Mouse (Mus musculus) heart, embryonic 14.5 days (tissue): ENCODE results near the gene Rreb1. TPM values are rescaled to one million over a fixed set of nuclear protein-coding genes. Genes with fewer than 3 reads are reported as not detected.

Experiments used
- ATAC-seq: fragments of 200-750 bp; cut with Nextera tagmentation; 2 replicates; pipeline ENCODE4 v1.8.0; 2017; ENCODE audit warnings: low read depth, moderate TSS enrichment; ENCODE audit not compliant: insufficient number of reproducible peaks, insufficient read depth, low FRiP score
- H3K27ac ChIP-seq, 2 experiments: fragments of 200-500 bp in 1 of 2; fragments of 300-500 bp in 1 of 2; sonication (generic) in 1 of 2; replicated peaks in 1 of 2; 2 replicates each; pipeline ENCODE4 v1.5.1; 2012 to 2014; ENCODE audit warnings: low read depth in 2 of 2, low read length in 2 of 2, control low read depth in 1 of 2, mild to moderate bottlenecking in 1 of 2, mixed read lengths in 1 of 2; ENCODE audit not compliant: control insufficient read depth in 1 of 2, insufficient read depth in 1 of 2
- H3K27me3 ChIP-seq: fragments of 300-500 bp; sonication (generic); 2 replicates; pipeline ENCODE4 v1.6.1; 2014; ENCODE audit warnings: mild to moderate bottlenecking, low read length, control low read depth; ENCODE audit not compliant: control insufficient read depth, insufficient read depth
- H3K36me3 ChIP-seq: fragments of 300-500 bp; sonication (generic); 2 replicates; pipeline ENCODE4 v1.6.1; 2014; ENCODE audit warnings: mild to moderate bottlenecking, control low read depth, low read length, mixed read lengths; ENCODE audit not compliant: control insufficient read depth, insufficient read depth
- H3K4me1 ChIP-seq, 2 experiments: fragments of 200-500 bp in 1 of 2; fragments of 300-500 bp in 1 of 2; sonication (generic) in 1 of 2; 2 replicates each; pipeline ENCODE4 v1.6.1; 2012 to 2014; ENCODE audit warnings: low read length in 2 of 2, control low read depth in 1 of 2, mixed read lengths in 1 of 2; ENCODE audit not compliant: control insufficient read depth in 2 of 2, insufficient read depth in 2 of 2
- H3K4me2 ChIP-seq: fragments of 300-500 bp; sonication (generic); 2 replicates; pipeline ENCODE4 v1.6.1; 2014; ENCODE audit warnings: mild to moderate bottlenecking, low read length
- H3K4me3 ChIP-seq, 2 experiments: fragments of 200-500 bp in 1 of 2; fragments of 300-500 bp in 1 of 2; sonication (generic) in 1 of 2; 2 replicates each; pipeline ENCODE4 v1.5.1; 2012 to 2014; ENCODE audit warnings: low read length in 2 of 2, mild to moderate bottlenecking in 2 of 2, control low read depth in 1 of 2, low read depth in 1 of 2, moderate library complexity in 1 of 2; ENCODE audit not compliant: control insufficient read depth in 1 of 2, insufficient read depth in 1 of 2
- H3K9ac ChIP-seq: fragments of 300-500 bp; sonication (generic); 2 replicates; pipeline ENCODE4 v1.6.1; 2014; ENCODE audit warnings: mild to moderate bottlenecking, low read length
- H3K9me3 ChIP-seq: fragments of 300-500 bp; sonication (generic); 2 replicates; pipeline ENCODE4 v1.6.1; 2016; ENCODE audit warnings: low read length, control low read depth; ENCODE audit not compliant: control insufficient read depth
- WGBS: fragments of 180-500 bp; shearing (Covaris S2); extraction: QIAGEN DNeasy Blood & Tissue Kit; methylation state at CpG from one replicate; pipeline ENCODE4 v1.1.7; 2014; 5-methylcytosine and 5-hydroxymethylcytosine counted together
- polyA plus RNA-seq: library from polyadenylated mRNA; unstranded; fragments of >200 nt; fragmentation: Nextera tagmentation; extraction: Ambion mirVana; gene quantifications from 2 replicates; pipeline ENCODE4 v1.2.1, GENCODE M21; 2014

Rreb1 gene
- polyA plus RNA-seq, 1 experiment from 2014 or later, result 17.8 TPM

DNA sequence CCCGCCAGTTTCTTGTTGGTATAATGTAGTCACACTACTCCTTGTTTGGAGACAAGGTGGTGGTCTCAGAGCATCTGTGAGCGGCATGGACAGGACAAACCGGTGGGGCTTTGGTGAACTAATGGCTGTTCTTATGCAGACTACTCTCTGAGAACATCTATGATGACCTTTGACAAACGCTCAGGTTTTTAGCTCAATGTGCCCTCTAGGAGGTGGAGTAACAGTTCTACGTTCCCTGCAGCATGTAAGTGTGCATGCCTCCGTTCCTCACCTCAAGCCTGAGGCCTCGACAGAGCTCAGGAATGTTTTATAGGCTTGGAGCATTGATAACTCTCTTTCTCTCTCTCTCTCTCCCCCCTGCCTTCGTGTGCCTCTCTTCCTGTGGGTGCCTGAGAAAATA is 116.6 kb downstream of the Rreb1 start:
- Histone ChIP-seq H3K4me1 (peaks cover 13 to 27% of the 10 kb centered on the region in 2 experiments), H3K27ac (peak overlapping the region in 1 of 2 experiments; percentile 68; a peak in 2 of 4 replicates), H3K9me3 (no peaks in the 10 kb centered on the region), H3K4me2 (no peak overlapping the region), H3K36me3 (peaks cover 95% of the 10 kb centered on the region), H3K27me3 (no peaks in the 10 kb centered on the region), H3K4me3 (no peak overlapping the region), H3K9ac (no peak overlapping the region)
- 46% methylated on average over 8 of the region's 8 CpGs for WGBS
- ATAC-seq, result no peak

GRCm38 (mm10) chr13:37895564-37896254 is 117.5 kb downstream of the Rreb1 start:
- WGBS, result 20% methylated on average over 6 of the region's 6 CpGs
- Histone ChIP-seq H3K9me3 (no peaks in the 10 kb centered on the region), H3K4me2 (peak overlapping the region; percentile 3; the same call in 1 of the 2 replicates), H3K27me3 (no peaks in the 10 kb centered on the region), H3K36me3 (peaks cover 95% of the 10 kb centered on the region), H3K4me3 (no peak overlapping the region), H3K9ac (peak overlapping the region; percentile 44; the same call in 1 of the 2 replicates), H3K27ac (peak overlapping the region; percentile 68 to 76), H3K4me1 (peaks cover 13 to 27% of the 10 kb centered on the region in 2 experiments)
- ATAC-seq, result no peak

GRCm38 (mm10) chr13:37896423-37896822 is 118.2 kb downstream of the Rreb1 start:
- peak overlapping the region in 1 of 2 experiments; percentile 68; a peak in 1 of 4 replicates for H3K27ac ChIP-seq
- no peak overlapping the region for H3K9ac ChIP-seq
- no peak overlapping the region for H3K4me2 ChIP-seq
- WGBS, result 88% methylated on average over 1 of the region's 1 CpGs
- peaks cover 13 to 27% of the 10 kb centered on the region in 2 experiments for H3K4me1 ChIP-seq
- peaks cover 96% of the 10 kb centered on the region for H3K36me3 ChIP-seq
- no peaks in the 10 kb centered on the region for H3K9me3 ChIP-seq
- H3K27me3 ChIP-seq, result no peaks in the 10 kb centered on the region
- no peak overlapping the region for H3K4me3 ChIP-seq
- no peak for ATAC-seq

DNA sequence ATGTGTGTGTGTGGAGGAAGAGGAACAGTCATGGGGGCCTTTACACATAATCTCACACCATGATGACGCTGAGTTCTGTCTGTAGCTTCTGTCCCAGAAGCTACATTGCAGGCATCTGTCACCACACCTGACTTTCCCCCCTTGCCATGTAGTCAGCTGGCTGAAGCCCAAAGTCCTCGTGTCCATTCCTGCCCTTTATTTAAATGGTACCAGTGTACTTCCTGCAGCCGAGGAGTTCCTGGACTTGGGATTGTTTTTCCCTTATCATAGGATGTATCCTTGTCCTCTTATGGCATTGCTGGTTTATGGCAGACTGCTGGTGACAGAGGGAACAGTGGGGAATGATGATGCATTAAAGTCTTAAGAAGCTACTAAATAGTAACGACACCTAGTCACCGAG is 120.6 kb downstream of the Rreb1 start:
- no peak overlapping the region for H3K4me3 ChIP-seq
- H3K9me3 ChIP-seq, result no peaks in the 10 kb centered on the region
- no peak overlapping the region for H3K9ac ChIP-seq
- no peaks in the 10 kb centered on the region for H3K27me3 ChIP-seq
- 62% methylated on average over 5 of the region's 5 CpGs for WGBS
- H3K36me3 ChIP-seq, result peaks cover 96% of the 10 kb centered on the region
- peaks cover 13 to 27% of the 10 kb centered on the region in 2 experiments for H3K4me1 ChIP-seq
- no peak for ATAC-seq
- H3K4me2 ChIP-seq, result no peak overlapping the region
- no peak overlapping the region for H3K27ac ChIP-seq

GRCm38 (mm10) chr13:37903036-37903435 is 124.8 kb downstream of the Rreb1 start:
- Histone ChIP-seq H3K27ac (no peak overlapping the region), H3K9me3 (no peaks in the 10 kb centered on the region), H3K9ac (no peak overlapping the region), H3K4me2 (no peak overlapping the region), H3K4me3 (no peak overlapping the region), H3K36me3 (peaks cover 99% of the 10 kb centered on the region), H3K27me3 (no peaks in the 10 kb centered on the region), H3K4me1 (peaks cover 0 to under 1% of the 10 kb centered on the region in 2 experiments; a peak in 1 of 4 replicates)
- 94% methylated on average over 3 of the region's 3 CpGs for WGBS
- no peak for ATAC-seq

GRCm38 (mm10) chr13:37903476-37903875 is 125.3 kb downstream of the Rreb1 start:
- Histone ChIP-seq H3K4me1 (peaks cover 0 to 5% of the 10 kb centered on the region in 2 experiments; a peak in 2 of 4 replicates), H3K27ac (no peak overlapping the region), H3K27me3 (no peaks in the 10 kb centered on the region), H3K9me3 (no peaks in the 10 kb centered on the region), H3K4me3 (no peak overlapping the region), H3K9ac (no peak overlapping the region), H3K4me2 (no peak overlapping the region), H3K36me3 (peaks cover 99% of the 10 kb centered on the region)
- 99% methylated on average over 4 of the region's 4 CpGs for WGBS
- ATAC-seq, result no peak

DNA sequence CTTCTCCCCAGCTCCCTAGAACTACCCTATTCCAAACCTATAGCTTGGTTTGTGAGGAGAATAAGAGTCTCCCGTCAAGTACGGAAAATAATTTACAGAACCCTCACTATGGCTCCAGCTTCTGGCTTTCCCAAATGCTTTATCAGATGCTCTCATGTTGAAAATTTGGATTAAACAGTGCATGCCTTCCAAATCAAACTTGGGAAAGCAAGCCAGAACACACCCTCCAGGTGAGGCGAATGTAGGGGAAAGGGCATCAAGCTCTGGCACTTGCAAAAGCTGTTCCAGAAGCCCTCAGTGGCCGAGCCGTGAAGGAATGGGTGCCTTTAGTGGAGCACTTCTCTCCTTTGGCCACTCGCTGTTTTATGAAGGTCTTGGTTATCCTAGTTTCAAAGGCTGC is 126.2 kb downstream of the Rreb1 start:
- Histone ChIP-seq H3K27ac (no peak overlapping the region), H3K27me3 (no peaks in the 10 kb centered on the region), H3K36me3 (peaks cover 99% of the 10 kb centered on the region), H3K9ac (no peak overlapping the region), H3K9me3 (no peaks in the 10 kb centered on the region), H3K4me2 (no peak overlapping the region), H3K4me1 (peaks cover 0 to 12% of the 10 kb centered on the region in 2 experiments; a peak in 2 of 4 replicates), H3K4me3 (no peak overlapping the region)
- 88% methylated on average over 6 of the region's 6 CpGs for WGBS
- no peak for ATAC-seq
